Mouse (Mus musculus) intestine, postnatal 0 days (tissue): Measurements from ENCODE around the gene Vsig4. TPM values are rescaled to one million over a fixed set of nuclear protein-coding genes. Genes with fewer than 3 reads are reported as not detected.

Experiments used
- ATAC-seq: fragments of 200-750 bp; cut with Nextera tagmentation; 2 replicates; pipeline ENCODE4 v1.8.0; 2017; ENCODE audit warnings: mild to moderate bottlenecking, moderate TSS enrichment, moderate library complexity
- H3K27ac ChIP-seq: fragments of 300-500 bp; sonication (generic); 2 replicates; pipeline ENCODE4 v1.5.1; 2014; ENCODE audit warnings: mild to moderate bottlenecking, low read depth, low read length, moderate library complexity
- H3K27me3 ChIP-seq: fragments of 300-500 bp; sonication (generic); replicated peaks from 2 replicates; pipeline ENCODE4 v1.6.1; 2014; ENCODE audit warnings: low read length, mixed read lengths; ENCODE audit not compliant: control insufficient read depth, insufficient read depth
- H3K36me3 ChIP-seq: fragments of 300-500 bp; sonication (generic); 2 replicates; pipeline ENCODE4 v1.6.1; 2014; ENCODE audit warnings: mild to moderate bottlenecking, moderate library complexity; ENCODE audit not compliant: control insufficient read depth, insufficient read depth
- H3K4me1 ChIP-seq: fragments of 300-500 bp; sonication (generic); replicated peaks from 2 replicates; pipeline ENCODE4 v1.6.1; 2014; ENCODE audit warnings: antibody characterized with exemption, low read length, mixed read lengths; ENCODE audit not compliant: control insufficient read depth, insufficient read depth
- H3K4me2 ChIP-seq: fragments of 300-500 bp; sonication (generic); replicated peaks from 2 replicates; pipeline ENCODE4 v1.6.1; 2014; ENCODE audit warnings: low read depth, mild to moderate bottlenecking, moderate library complexity
- H3K4me3 ChIP-seq: fragments of 300-500 bp; sonication (generic); 2 replicates; pipeline ENCODE4 v1.5.1; 2014; ENCODE audit warnings: low read depth, low read length
- H3K9ac ChIP-seq: fragments of 300-500 bp; sonication (generic); 2 replicates; pipeline ENCODE4 v1.6.1; 2014; ENCODE audit warnings: mild to moderate bottlenecking, low read depth, low read length
- H3K9me3 ChIP-seq: fragments of 300-500 bp; sonication (generic); 2 replicates; pipeline ENCODE4 v1.6.1; 2016; ENCODE audit warnings: mixed run types; ENCODE audit not compliant: control insufficient read depth
- CTCF ChIP-seq: sonication (generic); IDR thresholded peaks from 2 replicates; pipeline ENCODE4 v1.5.1; 2016; ENCODE audit warnings: low read depth, mild to moderate bottlenecking, control low read depth, antibody characterized with exemption, moderate library complexity
- WGBS: fragments of 180-500 bp; shearing (Covaris S2); extraction: QIAGEN DNeasy Blood & Tissue Kit; methylation state at CpG from one replicate; pipeline ENCODE4 v1.1.7; 2014; 5-methylcytosine and 5-hydroxymethylcytosine counted together
- polyA plus RNA-seq: library from polyadenylated mRNA; unstranded; fragments of >200 nt; fragmentation: Nextera tagmentation; extraction: Ambion mirVana; gene quantifications from 2 replicates; pipeline ENCODE4 v1.2.1, GENCODE M21; 2015

The Vsig4 gene
- polyA plus RNA-seq = not detected in 2 replicates

- Histone ChIP-seq H3K4me3 (no peak within 1 kb of the TSS), H3K4me2 (no peak within 1 kb of the TSS), H3K9ac (no peak within 1 kb of the TSS), H3K27ac (no peak within 1 kb of the TSS), H3K36me3 (no peaks in the 10 kb centered on the region), H3K9me3 (no peaks in the 10 kb centered on the region), H3K27me3 (no peaks in the 10 kb centered on the region), H3K4me1 (no peaks in the 10 kb centered on the region)
- TF ChIP-seq CTCF = no peak
- ATAC-seq = no peak
- 94% methylated on average over 3 of the region's 3 CpGs for WGBS
Observed at GRCm38 (mm10) chrX:96293338-96293737, at the start of gene Vsig4. TSS of gene Vsig4 (minus strand) at chrX:96293438.

DNA sequence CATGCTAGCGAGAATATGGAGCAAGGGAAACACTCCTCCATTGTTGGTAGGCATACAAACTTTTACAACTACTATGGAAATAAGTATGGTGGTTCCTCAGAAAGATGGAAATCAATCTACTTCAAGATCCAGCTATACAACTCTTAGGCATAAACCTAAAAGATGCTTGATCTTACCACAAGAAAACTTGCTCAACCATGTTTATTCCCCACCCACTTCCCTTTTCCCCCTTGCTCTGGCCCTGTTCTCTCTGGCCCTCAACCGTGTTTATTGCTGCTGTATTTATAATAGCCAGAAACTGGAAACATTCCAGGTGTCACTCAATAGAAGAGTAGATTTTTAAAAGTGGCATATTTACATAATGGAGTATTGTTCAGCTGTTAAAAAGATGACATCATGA, 45.9 kb upstream of the Vsig4 start:
- Histone ChIP-seq H3K9me3 (no peaks in the 10 kb centered on the region), H3K27ac (no peak overlapping the region), H3K4me1 (no peaks in the 10 kb centered on the region), H3K9ac (no peak overlapping the region), H3K4me3 (no peak overlapping the region), H3K4me2 (no peak overlapping the region), H3K27me3 (no peaks in the 10 kb centered on the region), H3K36me3 (no peaks in the 10 kb centered on the region)
- WGBS = 72% methylated on average over 2 of the region's 2 CpGs
- no peak for ATAC-seq
- no peak for TF ChIP-seq CTCF

- H3K27ac ChIP-seq = no peak overlapping the region
- H3K36me3 ChIP-seq = no peaks in the 10 kb centered on the region
- no peak overlapping the region for H3K9ac ChIP-seq
- WGBS = 51% methylated on average over 4 of the region's 4 CpGs
- TF ChIP-seq CTCF = peak; percentile 37
- no peak for ATAC-seq
- no peaks in the 10 kb centered on the region for H3K27me3 ChIP-seq
- no peak overlapping the region for H3K4me3 ChIP-seq
- H3K4me1 ChIP-seq = no peaks in the 10 kb centered on the region
- H3K4me2 ChIP-seq = no peak overlapping the region
- H3K9me3 ChIP-seq = no peaks in the 10 kb centered on the region
Observed at GRCm38 (mm10) chrX:96329764-96330163, 36.5 kb upstream of the Vsig4 start.

GRCm38 (mm10) chrX:96256509-96256908, 36.7 kb downstream of the Vsig4 start:
- Histone ChIP-seq H3K4me2 (no peak overlapping the region), H3K9me3 (no peaks in the 10 kb centered on the region), H3K9ac (no peak overlapping the region), H3K4me1 (no peaks in the 10 kb centered on the region), H3K4me3 (no peak overlapping the region), H3K27me3 (no peaks in the 10 kb centered on the region), H3K36me3 (no peaks in the 10 kb centered on the region), H3K27ac (no peak overlapping the region)
- ATAC-seq = no peak
- TF ChIP-seq CTCF = no peak

GRCm38 (mm10) chrX:96239644-96240043, 53.6 kb downstream of the Vsig4 start:
- WGBS = 71% methylated on average over 2 of the region's 2 CpGs
- TF ChIP-seq CTCF = no peak
- no peak overlapping the region for H3K4me2 ChIP-seq
- no peaks in the 10 kb centered on the region for H3K36me3 ChIP-seq
- H3K9me3 ChIP-seq = no peaks in the 10 kb centered on the region
- no peak overlapping the region for H3K4me3 ChIP-seq
- H3K27me3 ChIP-seq = no peaks in the 10 kb centered on the region
- H3K27ac ChIP-seq = no peak overlapping the region
- no peak overlapping the region for H3K9ac ChIP-seq
- H3K4me1 ChIP-seq = no peaks in the 10 kb centered on the region
- no peak for ATAC-seq

DNA sequence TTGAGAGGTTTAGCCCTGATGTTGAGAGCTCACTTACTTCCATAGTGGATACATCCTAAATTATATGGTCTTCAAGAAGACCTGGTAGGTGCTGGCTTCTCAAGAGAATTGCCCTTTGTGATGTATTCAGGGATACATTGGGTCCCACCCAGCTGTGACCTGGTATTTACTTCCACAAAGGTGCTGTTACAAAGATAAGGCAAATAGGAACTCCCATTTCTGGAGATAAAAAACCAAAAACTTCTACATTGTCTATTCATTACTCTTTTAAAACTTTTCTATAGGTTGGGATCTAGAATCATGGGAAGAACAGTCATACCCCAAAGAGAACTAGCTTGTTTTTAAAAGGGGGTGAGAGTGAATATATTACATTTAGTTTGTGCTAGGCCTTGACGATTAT, 54.2 kb downstream of the Vsig4 start:
- no peaks in the 10 kb centered on the region for H3K27me3 ChIP-seq
- no peak overlapping the region for H3K4me2 ChIP-seq
- H3K36me3 ChIP-seq = no peaks in the 10 kb centered on the region
- no peak overlapping the region for H3K4me3 ChIP-seq
- H3K27ac ChIP-seq = no peak overlapping the region
- TF ChIP-seq CTCF = no peak
- no peak overlapping the region for H3K9ac ChIP-seq
- no peaks in the 10 kb centered on the region for H3K4me1 ChIP-seq
- ATAC-seq = no peak
- no peaks in the 10 kb centered on the region for H3K9me3 ChIP-seq
- 86% methylated on average over 1 of the region's 1 CpGs for WGBS

DNA sequence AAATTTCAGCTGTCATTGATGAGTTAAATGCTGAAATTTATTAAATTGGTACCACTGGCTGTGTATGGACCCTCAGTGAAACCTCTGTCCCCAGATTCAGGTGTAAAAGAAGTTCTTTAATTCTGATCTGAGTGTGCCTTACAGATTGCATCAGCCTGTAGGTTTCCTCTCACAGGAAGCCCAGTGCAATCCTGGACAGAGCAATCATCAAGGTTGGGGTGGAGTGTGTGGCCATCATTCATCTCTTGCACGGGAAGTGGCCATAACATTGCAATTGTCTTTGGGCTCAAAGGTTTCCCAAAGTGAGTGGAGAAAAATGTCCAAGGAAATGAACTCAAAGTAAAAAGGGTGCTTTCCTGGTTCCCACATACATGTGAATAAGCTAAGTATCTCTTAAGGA, 57.5 kb downstream of the Vsig4 start:
- H3K9ac ChIP-seq = no peak overlapping the region
- TF ChIP-seq CTCF = no peak
- no peaks in the 10 kb centered on the region for H3K27me3 ChIP-seq
- H3K9me3 ChIP-seq = no peaks in the 10 kb centered on the region
- ATAC-seq = no peak
- no peak overlapping the region for H3K27ac ChIP-seq
- H3K4me3 ChIP-seq = no peak overlapping the region
- H3K4me1 ChIP-seq = no peaks in the 10 kb centered on the region
- WGBS = 66% methylated on average over 1 of the region's 1 CpGs
- no peaks in the 10 kb centered on the region for H3K36me3 ChIP-seq
- no peak overlapping the region for H3K4me2 ChIP-seq
